Mouse (Mus musculus) cortical plate, adult 2 months (tissue): Measurements from ENCODE around the gene Olfr452.

Source experiments
- CTCF ChIP-seq: fragments of 200-500 bp; IDR thresholded peaks from 2 replicates; pipeline ENCODE4 v1.5.1; 2011; ENCODE audit warnings: mild to moderate bottlenecking, control low read depth, low read length; ENCODE audit not compliant: insufficient read depth; ENCODE audit errors: extremely low read depth
- POLR2A ChIP-seq: fragments of 200-500 bp; IDR thresholded peaks from 2 replicates; pipeline ENCODE4 v1.6.1; 2011; ENCODE audit warnings: mild to moderate bottlenecking, low read length, control low read depth; ENCODE audit not compliant: insufficient read depth; ENCODE audit errors: extremely low read depth

DNA sequence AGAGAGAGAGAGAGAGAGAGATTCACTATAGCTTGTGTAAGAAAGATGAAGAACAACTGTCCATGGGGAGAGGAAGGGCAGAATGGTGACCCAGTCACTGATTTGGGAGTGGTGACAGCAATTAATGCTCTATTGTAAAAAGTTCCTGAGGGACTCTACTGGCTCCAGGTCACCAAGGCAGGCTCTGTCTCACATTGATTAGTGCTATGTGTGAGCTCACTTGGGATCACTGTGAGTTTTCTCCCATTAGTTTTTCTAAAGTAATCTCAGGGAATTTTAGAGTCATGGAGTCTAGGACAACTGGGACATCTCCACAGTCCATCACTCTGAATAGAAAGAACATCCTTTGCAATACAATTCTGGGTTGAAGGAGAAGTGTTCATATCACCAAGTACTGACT lies at the start of gene Olfr452:
- TF ChIP-seq CTCF (no peak), POLR2A (no peak)
